Mouse (Mus musculus) midbrain, embryonic 11.5 days (tissue): ENCODE data around the gene Sema4d. TPM values are rescaled to one million over a fixed set of nuclear protein-coding genes. Genes with fewer than 3 reads are reported as not detected.

Experiments used
- ATAC-seq: fragments of 200-750 bp; cut with Nextera tagmentation; 2 replicates; pipeline ENCODE4 v1.8.0; 2017; ENCODE audit warnings: moderate TSS enrichment, moderate library complexity; ENCODE audit not compliant: low FRiP score
- DNase-seq: peaks from one replicate; pipeline ENCODE4 v3.0.0; 2015; ENCODE audit warnings: low spot score; ENCODE audit errors: missing footprints
- H3K27ac ChIP-seq: fragments of 300-500 bp; sonication (generic); 2 replicates; pipeline ENCODE4 v1.5.1; 2014; ENCODE audit warnings: low read depth, low read length
- H3K27me3 ChIP-seq: fragments of 300-500 bp; sonication (generic); 2 replicates; pipeline ENCODE4 v1.6.1; 2014; ENCODE audit warnings: mild to moderate bottlenecking, low read length, moderate library complexity, mixed read lengths; ENCODE audit not compliant: control insufficient read depth, insufficient read depth
- H3K36me3 ChIP-seq: fragments of 300-500 bp; sonication (generic); 2 replicates; pipeline ENCODE4 v1.6.1; 2014; ENCODE audit warnings: mild to moderate bottlenecking, low read length, moderate library complexity, mixed read lengths; ENCODE audit not compliant: control insufficient read depth, insufficient read depth
- H3K4me1 ChIP-seq: fragments of 300-500 bp; sonication (generic); 2 replicates; pipeline ENCODE4 v1.6.1; 2014; ENCODE audit warnings: low read length; ENCODE audit not compliant: control insufficient read depth, insufficient read depth
- H3K4me2 ChIP-seq: fragments of 300-500 bp; sonication (generic); 2 replicates; pipeline ENCODE4 v1.6.1; 2014; ENCODE audit warnings: mild to moderate bottlenecking, moderate library complexity
- H3K4me3 ChIP-seq: fragments of 300-500 bp; sonication (generic); 2 replicates; pipeline ENCODE4 v1.5.1; 2014; ENCODE audit warnings: low read depth, low read length
- H3K9ac ChIP-seq: fragments of 300-500 bp; sonication (generic); 2 replicates; pipeline ENCODE4 v1.6.1; 2014; ENCODE audit warnings: low read length
- H3K9me3 ChIP-seq: fragments of 300-500 bp; sonication (generic); 2 replicates; pipeline ENCODE4 v1.6.1; 2016; ENCODE audit warnings: low read length; ENCODE audit not compliant: control insufficient read depth
- WGBS: fragments of 180-500 bp; shearing (Covaris S2); extraction: QIAGEN DNeasy Blood & Tissue Kit; methylation state at CpG from one replicate; pipeline ENCODE4 v1.1.7; 2014; 5-methylcytosine and 5-hydroxymethylcytosine counted together
- polyA plus RNA-seq: library from polyadenylated mRNA; unstranded; fragments of >200 nt; fragmentation: Nextera tagmentation; extraction: Ambion mirVana; gene quantifications from 2 replicates; pipeline ENCODE4 v1.2.1, GENCODE M21; 2014

The Sema4d gene
- polyA plus RNA-seq, 1 experiment from 2014 or later: 4.9 TPM

GRCm38 (mm10) chr13:51787858-51788257 lies 5.7 kb downstream of the Sema4d start:
- Histone ChIP-seq H3K36me3 (no peaks in the 10 kb centered on the region), H3K9me3 (no peaks in the 10 kb centered on the region), H3K9ac (no peak overlapping the region), H3K4me2 (no peak overlapping the region), H3K4me1 (peaks cover 11% of the 10 kb centered on the region), H3K27me3 (peaks cover 14% of the 10 kb centered on the region), H3K27ac (no peak overlapping the region), H3K4me3 (no peak overlapping the region)
- ATAC-seq (no peak), DNase-seq (no peak)
- 50% methylated on average over 2 of the region's 2 CpGs for WGBS

- no peaks in the 10 kb centered on the region for H3K36me3 ChIP-seq
- H3K9ac ChIP-seq: no peak overlapping the region
- DNase-seq: no peak
- ATAC-seq: no peak
- no peak overlapping the region for H3K27ac ChIP-seq
- H3K27me3 ChIP-seq: peaks cover 2% of the 10 kb centered on the region
- H3K4me1 ChIP-seq: 0 out of 2 replicates have a peak, but pooled peaks cover under 1% of the 10 kb centered on the region
- no peak overlapping the region for H3K4me2 ChIP-seq
- 87% methylated on average over 4 of the region's 4 CpGs for WGBS
- no peaks in the 10 kb centered on the region for H3K9me3 ChIP-seq
- no peak overlapping the region for H3K4me3 ChIP-seq
Observed at GRCm38 (mm10) chr13:51786616-51787015, 6.9 kb downstream of the Sema4d start.

DNA sequence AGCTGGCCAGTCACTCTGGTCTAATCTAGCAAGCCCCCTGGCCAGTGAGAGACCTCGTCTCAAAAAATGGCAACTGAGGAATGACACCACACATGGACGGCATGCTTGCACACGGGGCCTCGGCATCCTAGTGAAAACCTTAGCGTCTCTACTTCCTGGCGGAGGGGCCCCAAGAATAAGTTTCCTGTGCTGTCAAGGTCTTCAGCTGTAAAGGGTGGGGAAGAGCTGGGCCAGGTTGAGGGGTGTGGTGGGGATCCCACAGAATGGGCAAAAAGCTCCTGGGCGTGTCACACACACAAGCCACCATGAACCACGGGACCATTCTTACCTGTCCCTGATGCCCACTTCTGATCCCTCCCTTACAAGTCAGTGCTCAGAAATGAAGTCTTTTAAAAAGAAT lies 9.1 kb downstream of the Sema4d start:
- Histone ChIP-seq H3K27ac (no peak overlapping the region), H3K4me1 (no peaks in the 10 kb centered on the region), H3K27me3 (no peaks in the 10 kb centered on the region), H3K36me3 (no peaks in the 10 kb centered on the region), H3K9me3 (no peaks in the 10 kb centered on the region), H3K4me2 (no peak overlapping the region), H3K9ac (no peak overlapping the region), H3K4me3 (no peak overlapping the region)
- WGBS: 92% methylated on average over 8 of the region's 8 CpGs
- no peak for ATAC-seq
- DNase-seq: no peak

DNA sequence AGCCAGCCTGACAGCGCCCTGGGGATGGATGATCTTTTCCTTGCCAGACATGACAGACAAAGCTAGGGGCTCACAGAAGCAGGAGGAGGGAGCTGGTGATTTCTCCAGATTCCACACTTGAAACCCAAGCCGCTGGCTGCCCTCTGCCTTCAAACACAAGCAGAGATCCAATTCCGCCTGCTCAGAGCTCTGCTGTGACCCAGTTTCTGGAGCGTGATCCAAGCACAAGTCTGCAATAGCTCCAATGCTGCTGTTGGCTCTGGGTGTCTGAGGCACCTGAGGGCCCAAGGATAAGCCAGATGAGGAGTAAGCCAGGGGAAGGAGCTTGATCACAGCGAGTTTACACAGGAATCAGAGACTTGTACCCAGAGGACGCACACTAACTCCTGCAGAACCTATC lies 9.7 kb downstream of the Sema4d start:
- no peaks in the 10 kb centered on the region for H3K4me1 ChIP-seq
- H3K9ac ChIP-seq: no peak overlapping the region
- H3K4me2 ChIP-seq: no peak overlapping the region
- no peak overlapping the region for H3K4me3 ChIP-seq
- ATAC-seq (no peak), DNase-seq (no peak)
- no peaks in the 10 kb centered on the region for H3K36me3 ChIP-seq
- 72% methylated on average over 6 of the region's 6 CpGs for WGBS
- no peaks in the 10 kb centered on the region for H3K9me3 ChIP-seq
- no peaks in the 10 kb centered on the region for H3K27me3 ChIP-seq
- no peak overlapping the region for H3K27ac ChIP-seq

DNA sequence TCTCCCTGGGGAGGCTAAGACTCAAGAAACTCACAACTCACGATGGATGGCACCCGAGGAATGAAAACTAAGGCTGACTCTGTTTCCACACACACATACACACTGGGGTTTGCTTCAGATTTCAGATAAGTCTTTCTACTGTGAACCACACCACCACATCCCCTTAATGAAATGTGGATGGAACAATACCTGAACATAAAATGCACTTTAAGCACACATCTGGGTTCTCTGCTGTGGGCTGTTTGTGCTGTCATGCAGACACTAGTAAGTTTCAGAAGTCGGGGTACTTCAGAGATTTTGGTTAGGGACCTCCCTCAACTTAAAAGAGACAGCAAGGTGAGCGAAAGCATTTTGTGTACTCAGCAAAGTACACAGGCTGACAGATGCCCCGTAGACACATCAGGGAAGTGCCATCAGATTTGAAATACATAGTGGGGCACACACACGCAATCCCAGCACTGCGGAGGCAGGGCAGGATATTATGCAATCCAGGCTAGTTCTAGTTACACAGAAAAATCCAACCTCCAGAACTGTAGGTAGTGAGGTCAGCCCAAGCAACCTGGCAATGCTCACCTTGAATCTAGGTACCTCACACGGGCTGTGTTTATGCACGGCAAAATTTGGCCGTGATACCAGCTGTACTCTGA lies 12.9 kb downstream of the Sema4d start:
- Histone ChIP-seq H3K4me2 (no peak overlapping the region), H3K36me3 (no peaks in the 10 kb centered on the region), H3K4me3 (no peak overlapping the region), H3K27ac (no peak overlapping the region), H3K9ac (no peak overlapping the region), H3K4me1 (peaks cover 9% of the 10 kb centered on the region; the same call in 1 of the 2 replicates), H3K9me3 (no peaks in the 10 kb centered on the region), H3K27me3 (no peaks in the 10 kb centered on the region)
- WGBS: 91% methylated on average over 10 of the region's 10 CpGs
- DNase-seq (no peak), ATAC-seq (no peak)

GRCm38 (mm10) chr13:51778983-51779962 lies 14.3 kb downstream of the Sema4d start:
- Histone ChIP-seq H3K27me3 (no peaks in the 10 kb centered on the region), H3K4me1 (peaks cover 9% of the 10 kb centered on the region; the same call in 1 of the 2 replicates), H3K27ac (no peak overlapping the region), H3K36me3 (no peaks in the 10 kb centered on the region), H3K4me3 (no peak overlapping the region), H3K9me3 (no peaks in the 10 kb centered on the region), H3K9ac (no peak overlapping the region), H3K4me2 (no peak overlapping the region)
- ATAC-seq (no peak), DNase-seq (no peak)
- WGBS: 79% methylated on average over 25 of the region's 25 CpGs

DNA sequence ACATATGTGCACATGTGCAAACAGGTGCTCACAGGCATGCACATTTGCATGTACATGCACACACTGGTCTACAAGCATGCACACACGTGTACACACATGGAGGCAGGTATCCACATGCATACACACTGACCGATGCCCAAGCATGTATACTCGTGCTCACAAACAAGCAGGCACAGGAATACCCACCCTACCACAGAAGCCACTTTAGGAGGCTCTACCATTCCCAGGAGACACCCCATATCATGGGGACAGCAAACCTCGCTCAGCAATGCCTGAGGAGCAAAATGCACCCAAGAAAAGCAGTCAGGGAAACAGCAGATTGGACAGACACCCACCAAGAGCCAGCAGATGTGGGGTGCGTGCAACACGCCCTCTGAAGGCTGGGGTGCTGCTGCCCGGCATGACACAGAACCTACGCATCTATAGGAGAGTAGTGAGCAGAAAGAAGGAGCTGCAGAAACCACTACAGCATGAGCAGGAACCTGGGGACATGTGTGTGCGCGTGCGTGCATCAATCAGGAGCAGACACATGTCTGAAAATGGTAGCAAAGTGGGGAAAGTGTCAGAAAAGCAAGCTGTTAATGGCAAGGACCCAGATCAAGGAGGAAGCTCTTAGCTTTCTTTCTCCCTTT lies 15.1 kb downstream of the Sema4d start:
- Histone ChIP-seq H3K27me3 (no peaks in the 10 kb centered on the region), H3K4me2 (no peak overlapping the region), H3K9ac (no peak overlapping the region), H3K4me3 (no peak overlapping the region), H3K27ac (no peak overlapping the region), H3K36me3 (no peaks in the 10 kb centered on the region), H3K9me3 (no peaks in the 10 kb centered on the region), H3K4me1 (peaks cover 9% of the 10 kb centered on the region; the same call in 1 of the 2 replicates)
- DNase-seq (no peak), ATAC-seq (no peak)
- 87% methylated on average over 11 of the region's 11 CpGs for WGBS

- Histone ChIP-seq H3K4me3 (no peak overlapping the region), H3K27ac (no peak overlapping the region), H3K36me3 (no peaks in the 10 kb centered on the region), H3K4me1 (peaks cover 9% of the 10 kb centered on the region; the same call in 1 of the 2 replicates), H3K4me2 (no peak overlapping the region), H3K9ac (no peak overlapping the region), H3K27me3 (no peaks in the 10 kb centered on the region), H3K9me3 (no peaks in the 10 kb centered on the region)
- WGBS: 47% methylated on average over 6 of the region's 6 CpGs
- ATAC-seq: no peak
- DNase-seq: no peak
Observed at GRCm38 (mm10) chr13:51777738-51778274, 15.7 kb downstream of the Sema4d start.
